ENCODE assay signal across 15 mouse cellular contexts in genomic region chr13:116972036-116972611, GRCm38 (mm10). TPM values are rescaled to one million over a fixed set of nuclear protein-coding genes. Genes with fewer than 3 reads are reported as not detected.
DNase-seq lines count a peak whose midpoint lies in the region; ATAC-seq and TF ChIP-seq lines count a peak whose summit lies in the region.
"Had no signal": no experiment of that assay in that cellular context is flagged by ENCODE, and none has a peak within 500 bp of the region (broad histone marks: within the 10 kb centered on the region; RNA-seq: fewer than 3 reads in every experiment).

No protein-coding gene starts in this region.

- ATAC-seq in heart, embryonic 13.5 days (ENCODE audit: extremely low read depth, insufficient number of reproducible peaks, low FRiP score, low TSS enrichment) = no peak
- ATAC-seq in heart, embryonic 12.5 days (ENCODE audit: insufficient number of reproducible peaks, low FRiP score) = no peak
- ATAC-seq in forebrain, postnatal 0 days = no peak
- ATAC-seq: hindbrain, embryonic 16.5 days had no signal

- no peaks in the 10 kb centered on the region for H3K9me3 ChIP-seq in heart, embryonic 13.5 days
- H3K9me3 ChIP-seq in heart, embryonic 12.5 days (replicated peaks) = no peaks in the 10 kb centered on the region
- no peaks in the 10 kb centered on the region for H3K9me3 ChIP-seq in forebrain, postnatal 0 days (ENCODE audit: low read length)
- H3K9me3 ChIP-seq: embryonic facial prominence, embryonic 13.5 days; liver, embryonic 15.5 days; midbrain, embryonic 12.5 days had no signal

- no peak overlapping the region for H3K4me3 ChIP-seq in heart, embryonic 13.5 days
- H3K4me3 ChIP-seq in heart, embryonic 12.5 days = no peak overlapping the region
- H3K4me3 ChIP-seq in forebrain, postnatal 0 days (ENCODE audit: low read depth, low read length) = no peak overlapping the region
- H3K4me3 ChIP-seq: embryonic facial prominence, embryonic 13.5 days; liver, embryonic 15.5 days; midbrain, embryonic 12.5 days had no signal

- no peak overlapping the region for H3K9ac ChIP-seq in heart, embryonic 13.5 days
- H3K9ac ChIP-seq in heart, embryonic 12.5 days = no peak overlapping the region
- no peak overlapping the region for H3K9ac ChIP-seq in forebrain, postnatal 0 days
- H3K9ac ChIP-seq: embryonic facial prominence, embryonic 13.5 days; liver, embryonic 15.5 days; midbrain, embryonic 12.5 days had no signal

- DNase-seq in CD4-positive, CD25-positive, alpha-beta regulatory T cell, adult 2 months (ENCODE audit: low read depth, low spot score) = peak; percentile 45
- DNase-seq in kidney, adult 18-20 months = peak; percentile 53
- peak; percentile 63 for DNase-seq in lung, postnatal 25 days (ENCODE audit: low spot score)
- DNase-seq in adipocyte (ENCODE audit: low spot score) = no peak
- no peak for DNase-seq in forebrain, postnatal 0 days
- DNase-seq in ovary, postnatal 36 days (ENCODE audit: low spot score) = no peak
- DNase-seq: cerebellum, postnatal 10 days had no signal

- no peaks in the 10 kb centered on the region for H3K27me3 ChIP-seq in heart, embryonic 13.5 days (replicated peaks)
- no peaks in the 10 kb centered on the region for H3K27me3 ChIP-seq in heart, embryonic 12.5 days (replicated peaks)
- no peaks in the 10 kb centered on the region for H3K27me3 ChIP-seq in forebrain, postnatal 0 days (ENCODE audit: insufficient read depth, low read length)
- H3K27me3 ChIP-seq: embryonic facial prominence, embryonic 13.5 days; liver, embryonic 15.5 days; midbrain, embryonic 12.5 days had no signal

- H3K27ac ChIP-seq in heart, embryonic 13.5 days (replicated peaks) = 0 out of 2 replicates have a peak overlapping the region, but pooled peaks have one; percentile 15
- H3K27ac ChIP-seq in heart, embryonic 12.5 days (ENCODE audit: poor library complexity, severe bottlenecking) = no peak overlapping the region
- H3K27ac ChIP-seq in forebrain, postnatal 0 days (ENCODE audit: low read depth, low read length) = no peak overlapping the region
- H3K27ac ChIP-seq: liver, embryonic 15.5 days; midbrain, embryonic 12.5 days had no signal

- peaks cover 11% of the 10 kb centered on the region for H3K4me1 ChIP-seq in heart, embryonic 13.5 days
- no peaks in the 10 kb centered on the region; the same call in 1 of the 2 replicates for H3K4me1 ChIP-seq in heart, embryonic 12.5 days (replicated peaks)
- no peaks in the 10 kb centered on the region for H3K4me1 ChIP-seq in forebrain, postnatal 0 days (ENCODE audit: insufficient read depth)

- H3K4me2 ChIP-seq in heart, embryonic 13.5 days = no peak overlapping the region
- no peak overlapping the region for H3K4me2 ChIP-seq in heart, embryonic 12.5 days
- no peak overlapping the region for H3K4me2 ChIP-seq in forebrain, postnatal 0 days (ENCODE audit: low read depth)
- H3K4me2 ChIP-seq: embryonic facial prominence, embryonic 13.5 days; heart, embryonic 11.5 days; liver, embryonic 15.5 days; midbrain, embryonic 12.5 days had no signal

- 71% methylated on average over 7 of the region's 7 CpGs for WGBS in heart, embryonic 13.5 days
- 72% methylated on average over 7 of the region's 7 CpGs for WGBS in heart, embryonic 12.5 days
- 85% methylated on average over 7 of the region's 7 CpGs for WGBS in forebrain, postnatal 0 days

- no peaks in the 10 kb centered on the region for H3K36me3 ChIP-seq in heart, embryonic 13.5 days
- no peaks in the 10 kb centered on the region for H3K36me3 ChIP-seq in heart, embryonic 12.5 days
- H3K36me3 ChIP-seq in forebrain, postnatal 0 days (ENCODE audit: insufficient read depth) = no peaks in the 10 kb centered on the region
- H3K36me3 ChIP-seq: embryonic facial prominence, embryonic 13.5 days; G1E; liver, embryonic 15.5 days; midbrain, embryonic 12.5 days had no signal

- TF ChIP-seq CTCF in forebrain, postnatal 0 days (IDR thresholded peaks at IDR 0.05; ENCODE audit: low read depth) = no peak

RNA-seq across cellular contexts. Expression of gene Parp8, which starts 53.2 kb away (rescaled TPM):
- polyA plus RNA-seq in heart, embryonic 13.5 days (2015; fragmentation: Nextera tagmentation; extraction: Ambion mirVana) = 12.1 and 13.5 TPM in 2 replicates
- polyA plus RNA-seq in heart, embryonic 12.5 days (2016; fragmentation: Nextera tagmentation; extraction: Ambion mirVana) = 15.4 and 15.6 TPM in 2 replicates
- 37.2 and 46.1 TPM in 2 replicates for total RNA-seq in forebrain, postnatal 0 days (2014; rRNA removed)
- 13.3 and 20.8 TPM in 2 replicates for polyA plus RNA-seq in forebrain, postnatal 0 days (2015; fragmentation: Nextera tagmentation; extraction: Ambion mirVana)
- polyA plus RNA-seq: G1E had no signal

Comparison
In these comparisons a context has a peak if more than half of its experiments do, and no peak if none do; other contexts are left out.
1. DNase-seq: peak in CD4-positive, CD25-positive, alpha-beta regulatory T cell, adult 2 months (single experiment), kidney, adult 18-20 months (single experiment) and lung, postnatal 25 days (single experiment); none in adipocyte (single experiment), forebrain, postnatal 0 days (single experiment) and ovary, postnatal 36 days (single experiment).